Mouse (Mus musculus): ENCODE measurements around the gene Kcnk12. TPM values are rescaled to one million over a fixed set of nuclear protein-coding genes. Genes with fewer than 3 reads are reported as not detected.

Kcnk12 gene
- total RNA-seq, 2 experiments from 2014 or later: not detected

DNA sequence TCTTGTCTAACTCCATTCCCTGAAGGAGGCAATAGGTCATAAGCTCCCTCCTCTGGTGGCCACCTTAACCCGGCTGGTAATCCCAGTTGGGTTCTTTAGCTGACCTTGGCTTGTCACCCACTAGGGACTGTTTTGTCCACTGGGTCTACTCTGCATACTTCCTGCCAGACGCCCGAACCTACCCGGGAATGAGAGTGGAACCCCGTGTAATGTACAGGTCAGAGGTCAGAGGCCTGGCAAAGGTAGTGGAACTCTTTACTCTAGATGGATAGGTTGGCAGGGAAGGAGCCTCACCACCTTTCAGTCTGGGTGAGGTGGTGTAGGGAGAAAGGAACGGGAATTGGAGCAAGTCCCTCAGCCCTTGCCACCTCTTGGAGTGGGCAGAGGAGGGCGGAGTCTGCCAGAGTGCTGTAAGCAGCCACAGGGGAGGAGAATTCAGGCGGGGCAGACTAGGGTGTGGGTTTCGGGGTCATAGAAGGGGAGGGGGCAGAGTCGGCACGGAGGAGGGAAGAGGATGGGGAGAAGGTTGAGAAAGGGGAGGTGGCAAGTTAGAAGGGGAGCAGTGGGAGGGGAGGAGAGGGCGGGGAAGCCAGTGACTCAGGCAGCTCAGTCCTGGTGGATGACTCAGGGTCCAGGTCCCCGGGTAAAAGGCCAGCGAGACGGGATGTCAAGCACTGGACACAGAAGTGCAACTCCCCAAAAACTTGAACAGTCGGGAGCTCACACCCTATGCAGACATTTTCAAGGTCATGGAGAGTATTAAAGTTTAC, 98.6 kb downstream of the Kcnk12 start:
- DNase-seq: no peak

DNA sequence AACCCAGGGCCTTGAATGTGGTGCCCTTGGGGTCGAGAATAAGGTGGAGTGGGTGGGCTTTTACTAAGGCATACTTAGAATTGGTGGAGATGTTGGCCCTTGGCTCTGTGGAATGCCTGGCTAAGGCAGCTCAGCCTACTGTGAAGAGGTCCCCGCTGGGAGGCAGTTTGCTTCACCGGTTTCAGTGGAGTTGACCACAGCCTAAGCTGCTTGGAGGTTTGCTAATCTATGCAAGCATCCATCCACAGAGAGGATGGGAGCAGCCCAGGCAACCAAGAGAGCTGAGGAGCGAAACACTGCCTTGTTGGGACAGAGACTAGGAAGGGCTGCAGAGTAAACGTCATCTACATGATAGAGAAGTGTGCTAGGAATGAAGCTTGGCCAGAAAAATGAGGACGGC, 101.0 kb downstream of the Kcnk12 start:
- DNase-seq: no peak

DNA sequence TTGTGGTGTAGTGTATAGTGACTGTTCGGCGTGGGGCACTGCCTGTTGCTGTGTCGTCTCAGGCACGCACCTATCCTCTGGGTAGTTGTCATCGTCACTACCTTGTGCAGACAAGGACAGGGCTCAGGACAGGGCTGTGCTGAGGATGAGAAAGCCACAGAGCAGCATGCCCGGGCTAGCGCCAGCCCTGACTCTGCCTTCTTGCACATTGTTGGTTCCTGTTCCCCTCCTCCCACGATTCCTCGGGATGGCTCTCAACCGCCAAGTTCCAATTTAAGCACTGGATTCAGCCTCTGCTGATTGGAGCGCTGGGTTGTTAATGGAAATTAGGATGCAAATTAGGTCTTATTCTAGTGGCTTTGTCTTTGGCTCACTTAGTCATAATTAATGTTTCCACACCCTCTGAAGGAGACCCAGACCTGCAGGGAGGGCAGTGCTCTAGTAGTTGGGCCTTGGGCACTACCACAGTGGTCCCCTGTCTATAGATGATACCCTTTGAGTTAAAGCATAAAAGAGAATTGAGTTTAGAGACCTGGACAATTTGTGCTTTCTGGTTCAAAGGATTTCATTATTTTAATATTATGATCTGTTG, 101.8 kb downstream of the Kcnk12 start:
- DNase-seq: no peak

Other genes starting within 250 kb of the Kcnk12 start
- not detected for gene Epcam, start 162.0 kb downstream of the Kcnk12 start, total RNA-seq (2021)
- gene Msh2, start 125.7 kb downstream of the Kcnk12 start, total RNA-seq (2021): 1 to 10 TPM; 7.8 to 9.5 TPM
- gene Rpl36-ps4, start 123.0 kb upstream of the Kcnk12 start, total RNA-seq (2021): not detected
- gene Msh6, start 177.1 kb upstream of the Kcnk12 start, total RNA-seq (2021): 1 to 10 TPM; 3.4 to 3.6 TPM